Mouse (Mus musculus) gastrocnemius, adult 18-20 months (tissue): ENCODE results near the gene Asic1. TPM values are rescaled to one million over a fixed set of nuclear protein-coding genes. Genes with fewer than 3 reads are reported as not detected.

Experiments used
- DNase-seq: peaks from one replicate; pipeline ENCODE4 v3.0.0; 2021; ENCODE audit warnings: low spot score
- long read RNA-seq, 2 experiments: library from polyadenylated mRNA; stranded (forward); transcript quantifications; one replicate each; pipeline ENCODE4 v2.0.0; 2021
- total RNA-seq, 2 experiments: library from RNA; stranded (reverse); gene quantifications; 2 replicates each; pipeline ENCODE4 v1.2.3; 2021

Gene Asic1
- under 1 TPM in 1 of 2 experiments, not detected in 1; 0.11 TPM for total RNA-seq
- long read RNA-seq, experiment 1: 0 reads
- long read RNA-seq, experiment 2: 0 reads

- peak; percentile 41 for DNase-seq
Observed at GRCm38 (mm10) chr15:99670154-99670821, at the start of gene Asic1. Gene Asic1 (plus strand): TSS chr15:99670368.

GRCm38 (mm10) chr15:99622063-99622462 is 48.1 kb upstream of the Asic1 start:
- no peak for DNase-seq

- DNase-seq: no peak
Observed at GRCm38 (mm10) chr15:99631618-99632017, 38.5 kb upstream of the Asic1 start.

- DNase-seq: no peak
Observed at GRCm38 (mm10) chr15:99634702-99635101, 35.5 kb upstream of the Asic1 start.

- no peak for DNase-seq
Observed at GRCm38 (mm10) chr15:99637405-99638123, 32.6 kb upstream of the Asic1 start.

- DNase-seq: no peak
Observed at GRCm38 (mm10) chr15:99638124-99638485, 32.1 kb upstream of the Asic1 start.

GRCm38 (mm10) chr15:99642622-99643021 is 27.5 kb upstream of the Asic1 start:
- no peak for DNase-seq

- no peak for DNase-seq
Observed at GRCm38 (mm10) chr15:99643832-99644231, 26.3 kb upstream of the Asic1 start.

GRCm38 (mm10) chr15:99644776-99645175 is 25.4 kb upstream of the Asic1 start:
- no peak for DNase-seq

- no peak for DNase-seq
Observed at GRCm38 (mm10) chr15:99648326-99648725, 21.8 kb upstream of the Asic1 start.

GRCm38 (mm10) chr15:99649067-99649761 is 21.0 kb upstream of the Asic1 start:
- no peak for DNase-seq

GRCm38 (mm10) chr15:99650304-99650703 is 19.9 kb upstream of the Asic1 start:
- DNase-seq: no peak

GRCm38 (mm10) chr15:99651163-99651872 is 18.9 kb upstream of the Asic1 start, which contains the start of gene Racgap1:
Gene Racgap1 (minus strand): TSS chr15:99651656.
- peak; percentile 97 for DNase-seq

- no peak for DNase-seq
Observed at GRCm38 (mm10) chr15:99651984-99652872, 17.9 kb upstream of the Asic1 start.

GRCm38 (mm10) chr15:99653291-99653690 is 16.9 kb upstream of the Asic1 start:
- DNase-seq: no peak

- no peak for DNase-seq
Observed at GRCm38 (mm10) chr15:99653876-99654275, 16.3 kb upstream of the Asic1 start.

GRCm38 (mm10) chr15:99655956-99656355 is 14.2 kb upstream of the Asic1 start:
- no peak for DNase-seq

GRCm38 (mm10) chr15:99658437-99658836 is 11.7 kb upstream of the Asic1 start:
- DNase-seq: no peak

- DNase-seq: no peak
Observed at GRCm38 (mm10) chr15:99661121-99661830, 8.9 kb upstream of the Asic1 start.

- DNase-seq: no peak
Observed at GRCm38 (mm10) chr15:99662371-99662770, 7.8 kb upstream of the Asic1 start.
